Mouse (Mus musculus) embryonic facial prominence, embryonic 12.5 days (tissue): ENCODE measurements around the gene Map3k4. TPM values are rescaled to one million over a fixed set of nuclear protein-coding genes. Genes with fewer than 3 reads are reported as not detected.
A peak's percentile ranks its signal among the peaks of the same experiment; 100 is the strongest.
"Not testable (repeated sequence)": the region's sequence is repeated elsewhere in the genome, so short reads cannot be mapped to it uniquely, and the experiment has no call there.

Experiments used
- ATAC-seq: fragments of 200-750 bp; cut with Nextera tagmentation; 2 replicates; pipeline ENCODE4 v1.8.0; 2017; ENCODE audit not compliant: insufficient number of reproducible peaks, insufficient read depth, low FRiP score, low TSS enrichment
- H3K27ac ChIP-seq: fragments of 300-500 bp; sonication (generic); 2 replicates; pipeline ENCODE4 v1.5.1; 2016; ENCODE audit warnings: mild to moderate bottlenecking
- H3K27me3 ChIP-seq: fragments of 300-500 bp; sonication (generic); 2 replicates; pipeline ENCODE4 v1.6.1; 2016; ENCODE audit warnings: mild to moderate bottlenecking, moderate library complexity
- H3K36me3 ChIP-seq: fragments of 300-500 bp; sonication (generic); 2 replicates; pipeline ENCODE4 v1.6.1; 2016; ENCODE audit warnings: mild to moderate bottlenecking
- H3K4me1 ChIP-seq: fragments of 300-500 bp; sonication (generic); 2 replicates; pipeline ENCODE4 v1.6.1; 2016
- H3K4me2 ChIP-seq: fragments of 300-500 bp; sonication (generic); replicated peaks from 2 replicates; pipeline ENCODE4 v1.6.1; 2016; ENCODE audit warnings: mild to moderate bottlenecking, moderate library complexity
- H3K4me3 ChIP-seq: fragments of 300-500 bp; sonication (generic); 2 replicates; pipeline ENCODE4 v1.5.1; 2016; ENCODE audit warnings: mild to moderate bottlenecking
- H3K9ac ChIP-seq: fragments of 300-500 bp; sonication (generic); 2 replicates; pipeline ENCODE4 v1.6.1; 2016; ENCODE audit warnings: mild to moderate bottlenecking, moderate library complexity
- H3K9me3 ChIP-seq: fragments of 300-500 bp; sonication (generic); 2 replicates; pipeline ENCODE4 v1.6.1; 2016; ENCODE audit warnings: mild to moderate bottlenecking, moderate library complexity
- WGBS: fragments of 180-500 bp; shearing (Covaris S2); methylation state at CpG from one replicate; pipeline ENCODE4 v1.1.7; 2016; 5-methylcytosine and 5-hydroxymethylcytosine counted together
- polyA plus RNA-seq: library from polyadenylated mRNA; unstranded; fragments of >200 nt; fragmentation: Nextera tagmentation; extraction: Ambion mirVana; gene quantifications from 2 replicates; pipeline ENCODE4 v1.2.1, GENCODE M21; 2016

The Map3k4 gene
- polyA plus RNA-seq, 1 experiment from 2014 or later = 60.5 TPM

DNA sequence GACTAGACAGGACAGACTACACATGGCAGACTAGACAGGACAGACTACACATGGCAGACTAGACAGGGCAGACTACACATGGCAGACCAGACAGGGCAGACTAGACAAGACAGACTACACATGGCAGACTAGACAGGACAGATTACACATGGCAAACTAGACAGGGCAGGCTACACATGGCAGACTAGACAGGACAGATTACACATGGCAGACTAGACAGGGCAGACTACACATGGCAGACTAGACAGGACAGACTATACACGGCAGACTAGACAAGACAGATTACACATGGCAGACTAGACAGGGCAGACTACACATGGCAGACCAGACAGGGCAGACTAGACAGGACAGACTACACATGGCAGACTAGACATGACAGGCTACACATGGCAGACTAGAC is 28.8 kb downstream of the Map3k4 start:
- H3K4me3 ChIP-seq, H3K27ac ChIP-seq, H3K4me2 ChIP-seq, H3K9me3 ChIP-seq, H3K36me3 ChIP-seq, ATAC-seq, H3K9ac ChIP-seq, H3K27me3 ChIP-seq: not testable (repeated sequence)
- WGBS = 88% methylated on average over 1 of the region's 1 CpGs
- H3K4me1 ChIP-seq = peaks cover 24% of the 10 kb centered on the region

DNA sequence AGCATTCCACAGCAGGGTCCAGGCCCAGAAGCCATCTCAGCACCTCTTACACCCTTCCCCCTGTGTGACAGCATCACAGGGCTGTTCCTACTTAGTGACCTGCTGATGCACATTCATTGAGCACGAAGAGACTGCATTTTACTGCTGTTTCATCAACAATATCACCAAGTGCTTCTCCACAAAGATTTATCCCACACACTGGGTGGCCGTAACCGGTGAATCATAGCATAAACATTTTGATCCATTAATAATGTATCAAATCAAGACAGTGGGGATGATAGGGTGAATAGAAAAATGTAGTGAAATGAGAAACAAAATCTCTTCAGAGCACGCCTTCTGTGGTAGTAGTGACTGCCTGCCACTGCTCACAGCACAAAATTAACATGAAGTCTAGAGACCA is 29.7 kb downstream of the Map3k4 start:
- no peak overlapping the region for H3K4me3 ChIP-seq
- ATAC-seq = no peak
- no peaks in the 10 kb centered on the region for H3K9me3 ChIP-seq
- 89% methylated on average over 4 of the region's 4 CpGs for WGBS
- no peaks in the 10 kb centered on the region for H3K27me3 ChIP-seq
- no peak overlapping the region for H3K9ac ChIP-seq
- H3K27ac ChIP-seq = no peak overlapping the region
- H3K36me3 ChIP-seq = 0 out of 2 replicates have a peak, but pooled peaks cover 3% of the 10 kb centered on the region
- H3K4me2 ChIP-seq = no peak overlapping the region
- H3K4me1 ChIP-seq = peaks cover 16% of the 10 kb centered on the region

DNA sequence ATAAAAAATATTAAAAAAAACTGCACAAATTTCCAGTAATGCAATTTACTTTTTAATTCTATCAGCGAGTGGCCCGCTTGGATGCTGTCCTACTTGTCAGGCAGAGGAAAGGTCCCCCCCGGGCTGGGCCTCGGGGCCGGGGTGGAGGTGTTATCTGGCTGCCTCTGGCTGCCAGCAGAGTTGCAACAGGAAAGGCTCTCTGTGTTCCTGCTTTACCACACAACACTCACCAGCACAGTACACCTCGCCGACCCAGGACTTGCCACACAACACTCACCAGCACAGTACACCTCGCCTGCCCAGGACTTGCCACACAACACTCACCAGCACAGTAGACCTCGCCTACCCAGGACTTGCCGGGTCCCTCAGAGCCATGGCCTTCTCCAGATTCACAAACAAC is 38.8 kb downstream of the Map3k4 start:
- no peak for ATAC-seq
- H3K27me3 ChIP-seq = no peaks in the 10 kb centered on the region
- H3K36me3 ChIP-seq = peaks cover 16% of the 10 kb centered on the region; the same call in 1 of the 2 replicates
- 89% methylated on average over 10 of the region's 10 CpGs for WGBS
- no peak overlapping the region for H3K27ac ChIP-seq
- H3K9ac ChIP-seq = no peak overlapping the region
- H3K9me3 ChIP-seq = 0 out of 2 replicates have a peak, but pooled peaks cover 3% of the 10 kb centered on the region
- no peak overlapping the region for H3K4me3 ChIP-seq
- H3K4me2 ChIP-seq = no peak overlapping the region
- H3K4me1 ChIP-seq = no peaks in the 10 kb centered on the region

DNA sequence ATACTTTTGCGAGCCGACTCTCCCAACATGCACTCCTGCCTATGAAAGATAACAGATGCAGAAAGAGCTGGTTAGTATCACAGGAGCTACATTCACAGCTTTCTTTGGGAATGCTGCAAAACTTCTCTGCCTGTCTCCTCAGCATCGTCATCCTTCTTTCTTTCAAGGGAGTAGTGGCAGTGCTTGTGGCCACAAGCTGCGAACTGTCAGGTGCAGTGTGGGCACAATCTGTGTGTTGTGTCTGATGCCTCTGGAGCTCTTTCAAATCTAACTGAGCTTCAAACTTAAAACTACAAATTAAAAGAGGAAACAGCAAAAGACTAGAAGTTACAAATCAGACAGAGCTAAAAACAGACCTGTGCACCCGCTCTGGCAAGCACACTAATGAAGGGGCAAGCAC is 40.5 kb downstream of the Map3k4 start:
- WGBS = 68% methylated on average over 5 of the region's 5 CpGs
- no peaks in the 10 kb centered on the region for H3K27me3 ChIP-seq
- no peaks in the 10 kb centered on the region for H3K4me1 ChIP-seq
- no peaks in the 10 kb centered on the region for H3K9me3 ChIP-seq
- H3K9ac ChIP-seq = no peak overlapping the region
- H3K4me2 ChIP-seq = no peak overlapping the region
- ATAC-seq = no peak
- H3K36me3 ChIP-seq = peaks cover 16% of the 10 kb centered on the region; the same call in 1 of the 2 replicates
- H3K4me3 ChIP-seq = no peak overlapping the region
- no peak overlapping the region for H3K27ac ChIP-seq

DNA sequence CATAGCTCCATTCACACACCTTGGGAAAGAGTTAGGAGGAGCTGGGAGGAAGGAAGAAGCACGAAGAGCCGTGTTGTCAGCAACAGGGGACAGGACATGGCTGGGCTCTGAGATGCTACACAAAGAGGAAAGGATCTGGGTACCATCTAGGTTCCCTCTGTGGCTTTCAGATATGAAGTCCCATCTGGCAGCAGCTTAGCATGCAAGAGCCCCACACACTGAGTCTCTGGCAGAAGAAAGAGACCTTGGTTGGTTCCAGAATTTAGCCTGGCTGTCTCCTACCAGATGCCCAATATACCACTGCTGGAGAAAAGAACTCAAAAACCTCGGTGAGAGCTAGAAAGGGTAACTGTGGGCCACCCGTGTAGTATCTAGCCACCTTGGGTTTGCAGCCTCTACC is 41.3 kb downstream of the Map3k4 start:
- Histone ChIP-seq H3K9me3 (no peaks in the 10 kb centered on the region), H3K9ac (no peak overlapping the region), H3K27me3 (no peaks in the 10 kb centered on the region), H3K4me3 (no peak overlapping the region), H3K36me3 (peaks cover 16% of the 10 kb centered on the region; the same call in 1 of the 2 replicates), H3K4me1 (0 out of 2 replicates have a peak, but pooled peaks cover 3% of the 10 kb centered on the region), H3K27ac (no peak overlapping the region), H3K4me2 (no peak overlapping the region)
- WGBS = 84% methylated on average over 4 of the region's 4 CpGs
- no peak for ATAC-seq

DNA sequence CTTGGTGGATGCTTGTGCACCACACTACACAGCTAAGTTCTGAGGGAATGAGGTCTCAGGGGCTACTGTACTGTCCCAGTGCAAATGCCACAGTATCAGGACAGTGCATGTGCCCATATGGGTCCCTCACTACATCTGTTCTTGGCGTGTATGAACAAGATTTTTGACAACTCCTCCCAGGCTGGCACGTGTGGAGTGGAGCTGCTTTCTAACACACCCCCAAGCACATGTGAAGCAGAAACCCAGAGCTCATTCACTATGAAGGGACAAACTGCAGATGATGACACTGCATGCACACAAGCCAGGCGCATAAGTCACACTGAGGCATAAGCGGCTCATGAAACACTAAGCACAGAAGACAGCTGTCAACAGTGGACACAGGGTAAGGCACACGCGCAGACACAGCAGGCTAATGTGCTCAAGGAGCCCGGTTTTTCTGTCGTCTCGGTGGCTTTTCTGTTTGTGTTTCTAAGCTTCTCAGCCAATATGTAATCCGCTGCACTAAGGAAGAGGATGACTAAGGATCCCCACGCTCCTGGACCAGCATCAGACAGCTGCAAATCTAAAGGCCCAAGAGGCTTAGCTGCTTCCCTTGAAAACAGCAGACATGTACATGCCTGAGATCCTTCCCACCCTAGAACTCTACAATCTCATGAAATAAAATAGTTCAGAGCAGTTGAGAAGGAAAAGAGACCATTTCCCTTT is 41.9 kb downstream of the Map3k4 start:
- Histone ChIP-seq H3K27ac (no peak overlapping the region), H3K4me1 (0 out of 2 replicates have a peak, but pooled peaks cover 3% of the 10 kb centered on the region), H3K9ac (no peak overlapping the region), H3K9me3 (no peaks in the 10 kb centered on the region), H3K27me3 (no peaks in the 10 kb centered on the region), H3K4me2 (no peak overlapping the region), H3K36me3 (peaks cover 19% of the 10 kb centered on the region), H3K4me3 (no peak overlapping the region)
- ATAC-seq = no peak
- WGBS = 90% methylated on average over 11 of the region's 11 CpGs

DNA sequence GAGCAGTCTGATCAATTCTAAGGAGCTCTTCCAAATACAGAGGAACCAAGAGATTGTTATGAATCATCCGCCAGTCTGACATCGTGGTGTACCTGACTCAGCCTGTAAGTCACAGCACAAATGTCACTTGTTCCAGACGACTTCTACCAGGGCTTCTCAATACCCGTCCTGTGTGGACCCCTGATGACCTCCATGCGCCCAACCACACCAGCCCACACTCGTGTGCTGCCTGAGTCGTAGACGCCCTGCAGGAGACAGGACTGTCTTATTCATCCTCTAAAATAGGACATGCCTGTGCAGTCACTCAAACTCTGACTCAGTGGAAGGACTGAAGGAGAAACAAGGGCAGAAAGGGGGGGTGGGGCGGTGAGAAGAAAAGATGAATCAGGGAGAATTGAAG is 42.8 kb downstream of the Map3k4 start:
- H3K27me3 ChIP-seq = no peaks in the 10 kb centered on the region
- H3K9ac ChIP-seq = no peak overlapping the region
- H3K4me1 ChIP-seq = 0 out of 2 replicates have a peak, but pooled peaks cover 3% of the 10 kb centered on the region
- no peak overlapping the region for H3K4me3 ChIP-seq
- H3K4me2 ChIP-seq = no peak overlapping the region
- no peak for ATAC-seq
- H3K36me3 ChIP-seq = peaks cover 28% of the 10 kb centered on the region
- H3K9me3 ChIP-seq = no peaks in the 10 kb centered on the region
- no peak overlapping the region for H3K27ac ChIP-seq
- 81% methylated on average over 9 of the region's 9 CpGs for WGBS

DNA sequence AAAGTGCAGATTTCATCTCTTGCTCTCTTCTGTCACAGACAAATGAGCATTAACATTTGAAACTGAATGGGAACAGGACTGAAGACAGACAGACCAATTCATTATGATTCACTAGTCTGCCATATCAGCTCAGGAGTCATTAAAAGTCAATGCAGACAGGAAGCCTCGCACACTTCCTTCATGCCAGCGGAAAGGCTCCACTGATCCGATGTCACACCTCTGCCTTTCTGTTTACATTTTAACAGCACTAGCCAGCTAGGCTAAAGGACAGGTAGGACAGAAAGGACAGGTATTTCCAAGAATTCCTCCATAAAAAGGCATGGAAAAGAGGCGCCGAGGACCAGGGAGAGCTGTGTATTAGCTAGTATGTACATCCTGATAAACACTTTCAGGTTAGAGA is 45.6 kb downstream of the Map3k4 start:
- H3K4me2 ChIP-seq = no peak overlapping the region
- 88% methylated on average over 5 of the region's 5 CpGs for WGBS
- no peak overlapping the region for H3K9ac ChIP-seq
- no peak for ATAC-seq
- H3K36me3 ChIP-seq = peaks cover 39% of the 10 kb centered on the region
- no peaks in the 10 kb centered on the region for H3K9me3 ChIP-seq
- no peaks in the 10 kb centered on the region for H3K27me3 ChIP-seq
- 0 out of 2 replicates have a peak, but pooled peaks cover 9% of the 10 kb centered on the region for H3K4me1 ChIP-seq
- H3K4me3 ChIP-seq = no peak overlapping the region
- no peak overlapping the region for H3K27ac ChIP-seq

DNA sequence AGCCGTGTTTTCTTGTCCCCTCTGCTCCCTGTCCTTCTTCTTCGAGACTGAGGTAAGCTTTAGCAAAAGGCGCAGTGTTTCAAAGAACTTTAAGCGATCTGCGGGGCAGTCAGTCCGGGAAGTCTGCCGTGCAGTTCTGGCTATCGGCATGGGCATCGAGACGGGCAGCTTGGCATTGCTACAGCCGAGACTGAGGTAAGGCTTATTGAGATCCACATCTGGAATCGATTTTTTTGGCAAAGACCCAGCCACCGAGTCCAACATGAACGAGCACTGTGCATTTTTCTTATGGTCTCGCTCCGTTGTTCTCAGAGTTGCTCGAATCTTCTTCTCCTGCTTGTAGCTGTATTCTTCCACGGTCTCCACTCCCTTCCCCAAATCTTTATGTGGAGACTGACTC is 46.8 kb downstream of the Map3k4 start:
- Histone ChIP-seq H3K4me1 (peaks cover 17% of the 10 kb centered on the region), H3K27me3 (no peaks in the 10 kb centered on the region), H3K36me3 (peaks cover 33% of the 10 kb centered on the region), H3K9me3 (no peaks in the 10 kb centered on the region), H3K4me2 (no peak overlapping the region), H3K4me3 (no peak overlapping the region), H3K9ac (no peak overlapping the region), H3K27ac (no peak overlapping the region)
- 79% methylated on average over 18 of the region's 18 CpGs for WGBS
- no peak for ATAC-seq

DNA sequence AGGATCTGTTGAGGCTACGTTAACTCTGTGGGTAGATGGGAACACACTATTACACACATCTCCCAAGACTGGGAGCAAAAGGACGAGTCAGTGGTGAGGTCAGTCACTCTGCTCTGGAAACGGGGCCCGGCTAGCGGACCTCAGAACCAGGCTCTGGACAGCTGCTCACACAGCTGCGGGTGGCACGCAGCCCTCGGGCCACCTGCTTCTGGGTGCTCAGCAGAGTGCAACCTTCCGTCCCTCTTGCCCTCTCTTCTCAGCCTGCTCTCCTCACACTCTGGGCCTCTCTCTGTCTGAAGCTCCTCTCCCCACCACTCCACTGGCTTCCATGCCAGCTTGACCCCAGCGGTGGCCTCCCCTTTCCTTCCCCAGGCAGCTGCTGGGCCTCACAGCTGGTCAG is 50.1 kb downstream of the Map3k4 start:
- Histone ChIP-seq H3K4me3 (no peak overlapping the region), H3K9me3 (no peaks in the 10 kb centered on the region), H3K27me3 (no peaks in the 10 kb centered on the region), H3K36me3 (peaks cover 23% of the 10 kb centered on the region), H3K4me2 (no peak overlapping the region), H3K9ac (no peak overlapping the region), H3K27ac (no peak overlapping the region), H3K4me1 (peaks cover 33% of the 10 kb centered on the region)
- 90% methylated on average over 10 of the region's 10 CpGs for WGBS
- ATAC-seq = no peak

DNA sequence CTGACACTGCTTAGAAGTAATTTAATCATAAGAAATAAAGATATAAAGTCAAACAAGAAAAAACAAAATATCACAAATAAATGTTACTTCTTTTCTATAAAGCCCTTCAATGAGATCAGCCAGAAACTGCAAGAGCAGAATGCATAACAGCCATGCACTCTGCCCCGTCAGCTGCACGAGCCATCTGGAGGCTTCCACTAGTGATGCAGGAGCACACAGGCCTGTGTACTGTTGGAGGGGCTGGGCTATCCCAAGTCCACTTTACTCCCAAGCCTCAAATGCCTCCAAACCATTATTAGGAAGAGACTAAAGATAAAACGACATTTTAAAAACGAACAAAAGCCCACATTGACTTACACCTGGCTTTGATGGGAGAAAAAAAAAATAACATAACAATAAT is 50.5 kb downstream of the Map3k4 start:
- Histone ChIP-seq H3K4me2 (no peak overlapping the region), H3K4me3 (no peak overlapping the region), H3K9me3 (no peaks in the 10 kb centered on the region), H3K9ac (no peak overlapping the region), H3K4me1 (peaks cover 34% of the 10 kb centered on the region), H3K27me3 (no peaks in the 10 kb centered on the region), H3K27ac (no peak overlapping the region), H3K36me3 (peaks cover 23% of the 10 kb centered on the region)
- ATAC-seq = no peak
- WGBS = 85% methylated on average over 4 of the region's 4 CpGs

DNA sequence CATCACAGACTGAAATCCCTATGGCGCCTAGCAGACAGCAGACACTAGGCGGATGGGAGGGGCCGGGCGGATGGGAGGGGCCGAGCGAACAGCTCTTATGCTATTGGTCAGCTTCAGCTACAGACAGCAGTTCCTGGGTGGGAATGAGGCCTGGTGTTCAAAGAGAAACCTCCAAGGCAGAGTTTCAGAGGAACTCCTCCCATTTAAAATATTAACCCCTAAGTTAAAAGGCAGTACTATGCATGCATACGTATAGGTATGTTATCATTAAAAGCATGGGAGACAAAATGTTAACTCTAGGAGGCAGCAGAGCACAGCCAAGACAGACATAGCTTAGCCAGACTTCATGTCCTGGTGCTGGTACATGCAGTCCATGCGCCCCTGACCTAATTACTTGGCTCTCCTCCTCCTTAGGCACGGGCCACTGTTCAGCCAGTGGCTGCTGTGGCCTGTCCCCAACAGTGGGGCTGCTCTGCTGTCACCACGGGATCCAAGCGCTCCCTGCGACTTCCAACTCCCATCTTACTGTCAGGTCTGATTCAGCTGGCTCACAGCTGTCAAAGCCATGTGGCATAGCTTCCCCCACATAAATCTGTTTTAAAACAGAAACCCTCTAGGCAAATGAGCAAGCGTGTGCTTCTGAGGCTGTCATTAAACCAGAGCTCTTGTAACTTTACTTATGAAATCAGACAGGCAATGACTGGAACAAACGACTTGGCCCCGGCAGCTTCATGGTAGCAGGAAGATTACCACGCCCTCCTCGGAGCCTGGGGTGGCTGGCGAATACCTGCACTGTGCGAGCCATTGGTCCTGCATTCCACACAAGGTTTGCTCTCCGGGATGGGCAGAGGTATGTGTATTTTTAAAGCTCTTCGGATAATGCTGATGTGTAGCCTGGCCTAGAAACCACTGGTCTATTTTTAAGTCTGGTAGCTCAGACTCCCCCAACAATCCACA is 52.3 kb downstream of the Map3k4 start:
- ATAC-seq = peak; percentile 79
- H3K4me2 ChIP-seq = no peak overlapping the region
- no peaks in the 10 kb centered on the region for H3K27me3 ChIP-seq
- H3K4me1 ChIP-seq = peaks cover 36% of the 10 kb centered on the region
- H3K36me3 ChIP-seq = peaks cover 23% of the 10 kb centered on the region
- H3K4me3 ChIP-seq = no peak overlapping the region
- no peak overlapping the region for H3K27ac ChIP-seq
- 60% methylated on average over 21 of the region's 21 CpGs for WGBS
- no peak overlapping the region for H3K9ac ChIP-seq
- H3K9me3 ChIP-seq = no peaks in the 10 kb centered on the region
